In genomic region chr16:38757626-38758025, GRCm38 (mm10) we compare ENCODE assay signal across 18 mouse cellular contexts. TPM values are rescaled to one million over a fixed set of nuclear protein-coding genes. Genes with fewer than 3 reads are reported as not detected.
A peak's percentile ranks its signal among the peaks of the same experiment; 100 is the strongest.
DNase-seq lines count a peak whose midpoint lies in the region; ATAC-seq and TF ChIP-seq lines count a peak whose summit lies in the region.
"Had no signal": no experiment of that assay in that cellular context is flagged by ENCODE, and none has a peak within 500 bp of the region (broad histone marks: within the 10 kb centered on the region; RNA-seq: fewer than 3 reads in every experiment).

No protein-coding gene starts in this region.

- 0 out of 2 replicates have a peak overlapping the region, but pooled peaks have one; percentile 31 for H3K27ac ChIP-seq in forebrain, embryonic 10.5 days
- H3K27ac ChIP-seq in forebrain, embryonic 12.5 days = no peak overlapping the region
- H3K27ac ChIP-seq in heart, embryonic 16.5 days (ENCODE audit: low read length) = peak overlapping the region; percentile 52; the same call in 1 of the 2 replicates
- H3K27ac ChIP-seq in heart, embryonic 11.5 days (ENCODE audit: low read depth, low read length) = no peak overlapping the region
- peak overlapping the region; percentile 25; the same call in 1 of the 2 replicates for H3K27ac ChIP-seq in kidney, postnatal 0 days
- H3K27ac ChIP-seq in lung, postnatal 0 days (ENCODE audit: low read length) = peak overlapping the region; percentile 38
- H3K27ac ChIP-seq: forebrain, embryonic 13.5 days; hindbrain, embryonic 14.5 days; limb, embryonic 15.5 days; midbrain, embryonic 15.5 days; neural tube, embryonic 15.5 days had no signal

- peaks cover 27% of the 10 kb centered on the region for H3K4me1 ChIP-seq in forebrain, embryonic 10.5 days
- H3K4me1 ChIP-seq in forebrain, embryonic 12.5 days = peaks cover 6% of the 10 kb centered on the region
- H3K4me1 ChIP-seq in heart, embryonic 16.5 days (ENCODE audit: control insufficient read depth, insufficient read depth, low read length) = peaks cover 17% of the 10 kb centered on the region
- H3K4me1 ChIP-seq in heart, embryonic 11.5 days (ENCODE audit: control insufficient read depth, insufficient read depth, low read length) = peaks cover 20% of the 10 kb centered on the region
- H3K4me1 ChIP-seq in kidney, postnatal 0 days (replicated peaks; ENCODE audit: insufficient read depth, low read length) = peaks cover 4% of the 10 kb centered on the region
- peaks cover 21% of the 10 kb centered on the region; the same call in 1 of the 2 replicates for H3K4me1 ChIP-seq in lung, postnatal 0 days (ENCODE audit: insufficient read depth, low read depth, low read length)
- H3K4me1 ChIP-seq: midbrain, embryonic 15.5 days; neural tube, embryonic 15.5 days had no signal

- no peaks in the 10 kb centered on the region for H3K27me3 ChIP-seq in forebrain, embryonic 10.5 days (ENCODE audit: poor library complexity, severe bottlenecking)
- H3K27me3 ChIP-seq in forebrain, embryonic 12.5 days = no peaks in the 10 kb centered on the region
- H3K27me3 ChIP-seq in heart, embryonic 16.5 days (ENCODE audit: control insufficient read depth, insufficient read depth, low read length) = no peaks in the 10 kb centered on the region
- H3K27me3 ChIP-seq in heart, embryonic 11.5 days (ENCODE audit: control insufficient read depth, insufficient read depth, low read length) = no peaks in the 10 kb centered on the region
- no peaks in the 10 kb centered on the region for H3K27me3 ChIP-seq in kidney, postnatal 0 days (ENCODE audit: insufficient read depth, low read length)
- H3K27me3 ChIP-seq in lung, postnatal 0 days (replicated peaks; ENCODE audit: insufficient read depth, low read length) = no peaks in the 10 kb centered on the region
- H3K27me3 ChIP-seq: forebrain, embryonic 13.5 days; limb, embryonic 15.5 days; lung, embryonic 15.5 days; midbrain, embryonic 15.5 days; neural tube, embryonic 15.5 days had no signal

- H3K4me2 ChIP-seq in forebrain, embryonic 12.5 days = no peak overlapping the region
- H3K4me2 ChIP-seq in heart, embryonic 16.5 days (ENCODE audit: low read depth, low read length) = no peak overlapping the region
- no peak overlapping the region for H3K4me2 ChIP-seq in heart, embryonic 11.5 days
- H3K4me2 ChIP-seq in kidney, postnatal 0 days (ENCODE audit: low read length) = no peak overlapping the region
- H3K4me2 ChIP-seq in lung, postnatal 0 days (replicated peaks; ENCODE audit: low read depth, low read length) = no peak overlapping the region
- H3K4me2 ChIP-seq: forebrain, embryonic 13.5 days; hindbrain, embryonic 14.5 days; limb, embryonic 15.5 days; lung, embryonic 15.5 days; midbrain, embryonic 15.5 days; neural tube, embryonic 15.5 days had no signal

- H3K9ac ChIP-seq in forebrain, embryonic 12.5 days = no peak overlapping the region
- no peak overlapping the region for H3K9ac ChIP-seq in heart, embryonic 16.5 days (ENCODE audit: low read length)
- no peak overlapping the region for H3K9ac ChIP-seq in heart, embryonic 11.5 days (ENCODE audit: low read depth, low read length)
- no peak overlapping the region for H3K9ac ChIP-seq in kidney, postnatal 0 days (ENCODE audit: low read depth, low read length)
- no peak overlapping the region for H3K9ac ChIP-seq in lung, postnatal 0 days (replicated peaks; ENCODE audit: low read depth)
- H3K9ac ChIP-seq: forebrain, embryonic 13.5 days; hindbrain, embryonic 14.5 days; limb, embryonic 15.5 days; lung, embryonic 15.5 days; midbrain, embryonic 15.5 days; neural tube, embryonic 15.5 days had no signal

- H3K9me3 ChIP-seq in forebrain, embryonic 10.5 days = no peaks in the 10 kb centered on the region
- H3K9me3 ChIP-seq in forebrain, embryonic 12.5 days = no peaks in the 10 kb centered on the region
- no peaks in the 10 kb centered on the region for H3K9me3 ChIP-seq in heart, embryonic 16.5 days (replicated peaks; ENCODE audit: control insufficient read depth, low read length)
- no peaks in the 10 kb centered on the region for H3K9me3 ChIP-seq in heart, embryonic 11.5 days (replicated peaks; ENCODE audit: control insufficient read depth, low read length)
- no peaks in the 10 kb centered on the region for H3K9me3 ChIP-seq in kidney, postnatal 0 days (replicated peaks; ENCODE audit: low read length)
- H3K9me3 ChIP-seq in lung, postnatal 0 days (ENCODE audit: low read length) = no peaks in the 10 kb centered on the region
- H3K9me3 ChIP-seq: forebrain, embryonic 13.5 days; limb, embryonic 15.5 days; lung, embryonic 15.5 days; midbrain, embryonic 15.5 days; neural tube, embryonic 15.5 days had no signal

- WGBS in forebrain, embryonic 10.5 days = 97% methylated on average over 19 of the region's 19 CpGs
- 94% methylated on average over 19 of the region's 19 CpGs for WGBS in forebrain, embryonic 12.5 days
- 92% methylated on average over 19 of the region's 19 CpGs for WGBS in heart, embryonic 16.5 days
- 91% methylated on average over 19 of the region's 19 CpGs for WGBS in heart, embryonic 11.5 days (ENCODE audit: insufficient replicate concordance)
- 93% methylated on average over 19 of the region's 19 CpGs for WGBS in kidney, postnatal 0 days
- WGBS in lung, postnatal 0 days = 94% methylated on average over 19 of the region's 19 CpGs

- H3K4me3 ChIP-seq in forebrain, embryonic 10.5 days = no peak overlapping the region
- H3K4me3 ChIP-seq in forebrain, embryonic 12.5 days (replicated peaks) = no peak overlapping the region
- H3K4me3 ChIP-seq in heart, embryonic 16.5 days (ENCODE audit: low read length) = no peak overlapping the region
- H3K4me3 ChIP-seq in heart, embryonic 11.5 days (ENCODE audit: low read depth, low read length) = no peak overlapping the region
- H3K4me3 ChIP-seq in kidney, postnatal 0 days (replicated peaks; ENCODE audit: low read depth, low read length) = no peak overlapping the region
- no peak overlapping the region for H3K4me3 ChIP-seq in lung, postnatal 0 days (ENCODE audit: low read depth, low read length)
- H3K4me3 ChIP-seq: forebrain, embryonic 13.5 days; limb, embryonic 15.5 days; lung, embryonic 15.5 days; midbrain, embryonic 15.5 days; neural tube, embryonic 15.5 days had no signal

- no peak for TF ChIP-seq CTCF in kidney, postnatal 0 days (IDR thresholded peaks at IDR 0.05; ENCODE audit: low read depth)
- TF ChIP-seq CTCF in lung, postnatal 0 days (IDR thresholded peaks at IDR 0.05) = no peak

- no peak for ATAC-seq in forebrain, embryonic 12.5 days (ENCODE audit: low FRiP score)
- no peak for ATAC-seq in heart, embryonic 16.5 days (replicated peaks; ENCODE audit: extremely low read depth, insufficient read depth, low FRiP score)
- no peak for ATAC-seq in heart, embryonic 11.5 days (replicated peaks; ENCODE audit: insufficient number of reproducible peaks, low FRiP score, low TSS enrichment)
- ATAC-seq in kidney, postnatal 0 days (replicated peaks; ENCODE audit: low FRiP score, low read depth) = no peak
- ATAC-seq in lung, postnatal 0 days = no peak
- ATAC-seq: forebrain, embryonic 13.5 days; midbrain, embryonic 15.5 days had no signal

- H3K36me3 ChIP-seq in forebrain, embryonic 10.5 days (replicated peaks) = peaks cover 29% of the 10 kb centered on the region
- peaks cover 17% of the 10 kb centered on the region; the same call in 1 of the 2 replicates for H3K36me3 ChIP-seq in forebrain, embryonic 12.5 days (replicated peaks)
- H3K36me3 ChIP-seq in heart, embryonic 16.5 days (ENCODE audit: control insufficient read depth, insufficient read depth) = peaks cover 6% of the 10 kb centered on the region
- H3K36me3 ChIP-seq in heart, embryonic 11.5 days (ENCODE audit: control insufficient read depth, insufficient read depth, low read length) = peaks cover 4% of the 10 kb centered on the region; the same call in 1 of the 2 replicates
- 0 out of 2 replicates have a peak, but pooled peaks cover 4% of the 10 kb centered on the region for H3K36me3 ChIP-seq in kidney, postnatal 0 days (ENCODE audit: insufficient read depth, low read length)
- H3K36me3 ChIP-seq in lung, postnatal 0 days (ENCODE audit: insufficient read depth, low read length) = peaks cover 14% of the 10 kb centered on the region; the same call in 1 of the 2 replicates

- no peak for DNase-seq in forebrain, embryonic 10.5 days (ENCODE audit: extremely low spot score, low spot score)
- DNase-seq in kidney, postnatal 0 days (ENCODE audit: low spot score) = no peak
- DNase-seq in kidney, adult 8-10 months = no peak
- DNase-seq in lung, postnatal 0 days (ENCODE audit: low spot score) = no peak
- no peak for DNase-seq in lung, postnatal 14 days
- DNase-seq: cerebellum, adult 8-10 months; gastrocnemius, postnatal 10 days; layer of hippocampus, postnatal 36 days; thymus, adult 2 months had no signal

- no peak for TF ChIP-seq EP300 in lung, postnatal 0 days (IDR thresholded peaks at IDR 0.05)

RNA-seq across cellular contexts. Expression of gene B4galt4, which starts 15.6 kb away (rescaled TPM):
- polyA plus RNA-seq in forebrain, embryonic 10.5 days (2016; fragmentation: Nextera tagmentation; extraction: Ambion mirVana) = 27.1 and 27.8 TPM in 2 replicates
- 21.1 and 25.6 TPM in 2 replicates for polyA plus RNA-seq in forebrain, embryonic 12.5 days (2016; fragmentation: Nextera tagmentation; extraction: Ambion mirVana)
- 22.5 and 22.8 TPM in 2 replicates for polyA plus RNA-seq in heart, embryonic 16.5 days (2015; fragmentation: Nextera tagmentation; extraction: Ambion mirVana)
- 31.0 and 33.8 TPM in 2 replicates for polyA plus RNA-seq in heart, embryonic 11.5 days (2014; fragmentation: Nextera tagmentation; extraction: Ambion mirVana)
- polyA plus RNA-seq in kidney, postnatal 0 days (2015; fragmentation: Nextera tagmentation; extraction: Ambion mirVana) = 28.8 and 29.9 TPM in 2 replicates
- polyA plus RNA-seq in lung, postnatal 0 days (2015; fragmentation: Nextera tagmentation; extraction: Ambion mirVana) = 49.0 and 50.0 TPM in 2 replicates

RNA-seq across cellular contexts. Expression of gene Upk1b, which starts 42.5 kb away (rescaled TPM):
- polyA plus RNA-seq in forebrain, embryonic 10.5 days (2016; fragmentation: Nextera tagmentation; extraction: Ambion mirVana) = 0.50 and 0.60 TPM in 2 replicates
- 1.1 and 1.9 TPM in 2 replicates for polyA plus RNA-seq in forebrain, embryonic 12.5 days (2016; fragmentation: Nextera tagmentation; extraction: Ambion mirVana)
- polyA plus RNA-seq in heart, embryonic 16.5 days (2015; fragmentation: Nextera tagmentation; extraction: Ambion mirVana) = 16.1 and 18.0 TPM in 2 replicates
- 30.6 and 33.2 TPM in 2 replicates for polyA plus RNA-seq in heart, embryonic 11.5 days (2014; fragmentation: Nextera tagmentation; extraction: Ambion mirVana)
- polyA plus RNA-seq in kidney, postnatal 0 days (2015; fragmentation: Nextera tagmentation; extraction: Ambion mirVana) = 33.9 and 47.9 TPM in 2 replicates
- polyA plus RNA-seq in lung, postnatal 0 days (2015; fragmentation: Nextera tagmentation; extraction: Ambion mirVana) = 61.3 and 71.6 TPM in 2 replicates
- polyA plus RNA-seq: forebrain, embryonic 13.5 days had no signal

RNA-seq across cellular contexts. Expression of gene Arhgap31, which starts 44.6 kb away (rescaled TPM):
- 7.3 and 7.4 TPM in 2 replicates for polyA plus RNA-seq in forebrain, embryonic 10.5 days (2016; fragmentation: Nextera tagmentation; extraction: Ambion mirVana)
- 6.4 and 8.8 TPM in 2 replicates for polyA plus RNA-seq in forebrain, embryonic 12.5 days (2016; fragmentation: Nextera tagmentation; extraction: Ambion mirVana)
- polyA plus RNA-seq in heart, embryonic 16.5 days (2015; fragmentation: Nextera tagmentation; extraction: Ambion mirVana) = 38.0 and 42.0 TPM in 2 replicates
- 33.9 and 35.8 TPM in 2 replicates for polyA plus RNA-seq in heart, embryonic 11.5 days (2014; fragmentation: Nextera tagmentation; extraction: Ambion mirVana)
- polyA plus RNA-seq in kidney, postnatal 0 days (2015; fragmentation: Nextera tagmentation; extraction: Ambion mirVana) = 5.4 and 5.9 TPM in 2 replicates
- polyA plus RNA-seq in lung, postnatal 0 days (2015; fragmentation: Nextera tagmentation; extraction: Ambion mirVana) = 19.2 and 23.6 TPM in 2 replicates

Comparison
In these comparisons a context has a peak if more than half of its experiments do, and no peak if none do; other contexts are left out.
1. H3K27ac ChIP-seq: peak in forebrain, embryonic 10.5 days (single experiment), heart, embryonic 16.5 days (single experiment), kidney, postnatal 0 days (single experiment) and lung, postnatal 0 days (single experiment); none in forebrain, embryonic 12.5 days (single experiment) and heart, embryonic 11.5 days (single experiment).